Mouse (Mus musculus) testis, adult 2 months (tissue): ENCODE measurements at regions not wholly inside any gene's neighbourhood (a gene's known extent, or its start where the extent isn't known, plus 50 kb on each side); places are given as distances from the start of the nearest gene placed in this dataset.

Experiments
- H3K27ac ChIP-seq: fragments of 200-500 bp; 2 replicates; pipeline ENCODE4 v1.5.1; 2012; ENCODE audit warnings: low read depth, low read length; ENCODE audit not compliant: control insufficient read depth, insufficient read depth
- H3K27me3 ChIP-seq: fragments of 200-500 bp; 2 replicates; pipeline ENCODE4 v1.6.1; 2012; ENCODE audit warnings: mild to moderate bottlenecking, low read length, moderate library complexity; ENCODE audit not compliant: control insufficient read depth, insufficient read depth
- H3K36me3 ChIP-seq: fragments of 200-500 bp; 2 replicates; pipeline ENCODE4 v1.6.1; 2012; ENCODE audit warnings: mild to moderate bottlenecking, low read length; ENCODE audit not compliant: control insufficient read depth, insufficient read depth
- H3K4me1 ChIP-seq: fragments of 200-500 bp; 2 replicates; pipeline ENCODE4 v1.6.1; 2012; ENCODE audit warnings: low read length; ENCODE audit not compliant: control insufficient read depth, insufficient read depth
- H3K4me3 ChIP-seq: fragments of 200-500 bp; 2 replicates; pipeline ENCODE4 v1.5.1; 2012; ENCODE audit warnings: low read depth, mild to moderate bottlenecking, low read length, moderate library complexity, mixed read lengths; ENCODE audit not compliant: control insufficient read depth
- CTCF ChIP-seq: fragments of 200-500 bp; IDR thresholded peaks from 2 replicates; pipeline ENCODE4 v1.5.1; 2012; ENCODE audit warnings: low read depth, mild to moderate bottlenecking, inconsistent platforms, low read length, moderate library complexity; ENCODE audit not compliant: control insufficient read depth, insufficient read depth, insufficient replicate concordance
- POLR2A ChIP-seq: fragments of 200-500 bp; IDR thresholded peaks from 2 replicates; pipeline ENCODE4 v1.6.1; 2012; ENCODE audit warnings: low read depth, mild to moderate bottlenecking, inconsistent platforms, low read length, moderate library complexity; ENCODE audit not compliant: control insufficient read depth

GRCm38 (mm10) chr7:79201246-79201645 lies 52.4 kb upstream of the Mfge8 start:
- TF ChIP-seq POLR2A (no peak), CTCF (no peak)
- Histone ChIP-seq H3K27ac (no peak overlapping the region), H3K4me1 (peaks cover 5% of the 10 kb centered on the region), H3K27me3 (no peaks in the 10 kb centered on the region), H3K4me3 (no peak overlapping the region), H3K36me3 (no peaks in the 10 kb centered on the region)

- Histone ChIP-seq H3K27me3 (no peaks in the 10 kb centered on the region), H3K36me3 (no peaks in the 10 kb centered on the region), H3K4me3 (no peak overlapping the region), H3K27ac (peak overlapping the region; percentile 40; the same call in 1 of the 2 replicates), H3K4me1 (peaks cover 5% of the 10 kb centered on the region)
- no peak for TF ChIP-seq CTCF
- no peak for TF ChIP-seq POLR2A
Observed at GRCm38 (mm10) chr7:79202336-79202735, 53.5 kb upstream of the Mfge8 start.

GRCm38 (mm10) chr7:79203481-79203880 lies 54.6 kb upstream of the Mfge8 start:
- Histone ChIP-seq H3K27ac (no peak overlapping the region), H3K4me1 (peaks cover 5% of the 10 kb centered on the region), H3K4me3 (no peak overlapping the region), H3K27me3 (no peaks in the 10 kb centered on the region), H3K36me3 (no peaks in the 10 kb centered on the region)
- TF ChIP-seq POLR2A (no peak), CTCF (no peak)

- H3K4me3 ChIP-seq, result no peak overlapping the region
- H3K4me1 ChIP-seq, result peaks cover 5% of the 10 kb centered on the region
- H3K27me3 ChIP-seq, result no peaks in the 10 kb centered on the region
- H3K27ac ChIP-seq, result no peak overlapping the region
- H3K36me3 ChIP-seq, result no peaks in the 10 kb centered on the region
- TF ChIP-seq POLR2A, result no peak
- TF ChIP-seq CTCF, result no peak
Observed at GRCm38 (mm10) chr7:79207140-79207539, 58.3 kb upstream of the Mfge8 start.

- Histone ChIP-seq H3K27ac (no peak overlapping the region), H3K36me3 (no peaks in the 10 kb centered on the region), H3K4me3 (no peak overlapping the region), H3K27me3 (no peaks in the 10 kb centered on the region), H3K4me1 (no peaks in the 10 kb centered on the region; the same call in 1 of the 2 replicates)
- TF ChIP-seq CTCF, result no peak
- TF ChIP-seq POLR2A, result no peak
Observed at GRCm38 (mm10) chr7:79210376-79211215, 61.7 kb upstream of the Mfge8 start.

GRCm38 (mm10) chr7:79211287-79211976 lies 61.6 kb upstream of the Abhd2 start:
- Histone ChIP-seq H3K36me3 (no peaks in the 10 kb centered on the region), H3K27ac (no peak overlapping the region), H3K27me3 (no peaks in the 10 kb centered on the region), H3K4me1 (no peaks in the 10 kb centered on the region; the same call in 1 of the 2 replicates), H3K4me3 (no peak overlapping the region)
- no peak for TF ChIP-seq CTCF
- TF ChIP-seq POLR2A, result no peak

- TF ChIP-seq POLR2A (no peak), CTCF (no peak)
- H3K36me3 ChIP-seq, result no peaks in the 10 kb centered on the region
- no peak overlapping the region for H3K27ac ChIP-seq
- H3K27me3 ChIP-seq, result no peaks in the 10 kb centered on the region
- H3K4me3 ChIP-seq, result no peak overlapping the region
- no peaks in the 10 kb centered on the region; the same call in 1 of the 2 replicates for H3K4me1 ChIP-seq
Observed at GRCm38 (mm10) chr7:79212231-79212630, 60.8 kb upstream of the Abhd2 start.
